Mouse (Mus musculus) heart, postnatal 0 days (tissue): Measurements from ENCODE around the gene Cc2d2a.

Experiments
- CTCF ChIP-seq: IDR thresholded peaks from 2 replicates; pipeline ENCODE4 v1.5.1; 2016; ENCODE audit warnings: antibody characterized with exemption, control low read depth, low read depth
- EP300 ChIP-seq: IDR thresholded peaks from 2 replicates; pipeline ENCODE4 v1.6.1; 2016; ENCODE audit warnings: antibody characterized with exemption, low read depth

- TF ChIP-seq CTCF (peak; percentile 61), EP300 (no peak)
Observed at GRCm38 (mm10) chr5:43672177-43672911, 10.2 kb downstream of the Cc2d2a start.
